Mouse (Mus musculus): ENCODE data around the gene Grm8.

The Grm8 gene

GRCm38 (mm10) chr6:28040815-28041214 lies 94.2 kb downstream of the Grm8 start:
- DNase-seq (ENCODE audit: low spot score in 2 of 2), result no peak

GRCm38 (mm10) chr6:28032006-28032405 lies 103.0 kb downstream of the Grm8 start:
- DNase-seq (ENCODE audit: low spot score in 2 of 2), result no peak

- no peak for DNase-seq (ENCODE audit: low spot score in 2 of 2)
Measured at GRCm38 (mm10) chr6:28017653-28018052, 117.3 kb downstream of the Grm8 start.

DNA sequence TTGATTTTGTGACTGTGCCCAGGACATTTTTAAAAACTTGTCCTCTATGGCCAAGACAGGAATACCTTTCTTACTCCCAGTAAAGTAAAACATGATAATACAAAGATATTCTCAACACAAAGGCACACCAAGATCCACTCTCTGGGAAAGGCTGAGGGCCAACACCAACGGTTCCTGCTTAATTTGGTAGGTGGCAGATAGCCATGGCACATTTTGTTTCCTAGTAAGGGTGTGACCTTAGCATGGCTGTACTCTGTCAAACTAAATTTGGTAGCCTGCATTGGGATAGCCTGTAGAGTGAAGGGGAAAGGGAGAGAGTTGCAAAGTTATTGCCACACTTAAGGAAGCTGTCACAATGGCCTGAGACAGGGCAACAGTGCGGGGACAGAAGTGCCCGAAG lies 128.0 kb downstream of the Grm8 start:
- no peak for DNase-seq (ENCODE audit: low spot score in 2 of 2)

DNA sequence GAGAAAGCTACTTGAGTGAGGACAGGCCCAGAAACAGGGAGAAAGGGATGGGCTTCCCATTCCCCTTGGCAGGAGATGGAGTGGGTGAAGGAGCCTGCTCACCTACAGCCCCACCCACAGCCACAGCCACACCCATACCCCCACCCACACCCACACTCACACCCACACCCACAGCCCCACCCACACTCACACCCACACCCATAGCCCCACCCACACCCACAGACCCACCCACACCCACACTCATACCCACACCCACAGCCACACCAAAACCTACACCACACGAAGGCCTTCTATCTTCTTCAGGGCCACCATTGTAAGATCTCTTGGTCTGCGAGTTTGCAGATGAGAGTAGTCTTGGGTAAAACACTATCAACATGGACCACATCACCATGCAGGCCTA lies 137.7 kb downstream of the Grm8 start:
- DNase-seq (ENCODE audit: low spot score in 2 of 2), result no peak

DNA sequence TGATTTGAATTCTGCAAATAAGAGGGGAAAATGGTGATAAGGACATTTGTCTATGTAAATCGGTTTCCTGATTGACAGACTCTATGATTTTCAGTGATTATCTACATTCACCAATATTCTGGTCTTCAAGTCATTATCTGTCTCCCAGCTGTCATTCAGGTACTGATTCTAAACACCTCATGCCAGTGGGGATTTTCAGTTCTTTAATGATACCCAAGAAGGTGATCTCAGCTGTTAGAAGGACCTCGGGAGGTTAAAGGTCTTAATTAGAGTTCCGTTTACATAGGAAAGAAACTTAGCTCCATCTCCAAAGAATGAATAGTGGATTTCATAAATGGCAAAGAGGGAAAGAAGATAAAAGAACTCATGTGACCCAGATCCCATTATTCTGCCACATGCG lies 143.7 kb downstream of the Grm8 start:
- DNase-seq (ENCODE audit: low spot score in 2 of 2), result no peak

DNA sequence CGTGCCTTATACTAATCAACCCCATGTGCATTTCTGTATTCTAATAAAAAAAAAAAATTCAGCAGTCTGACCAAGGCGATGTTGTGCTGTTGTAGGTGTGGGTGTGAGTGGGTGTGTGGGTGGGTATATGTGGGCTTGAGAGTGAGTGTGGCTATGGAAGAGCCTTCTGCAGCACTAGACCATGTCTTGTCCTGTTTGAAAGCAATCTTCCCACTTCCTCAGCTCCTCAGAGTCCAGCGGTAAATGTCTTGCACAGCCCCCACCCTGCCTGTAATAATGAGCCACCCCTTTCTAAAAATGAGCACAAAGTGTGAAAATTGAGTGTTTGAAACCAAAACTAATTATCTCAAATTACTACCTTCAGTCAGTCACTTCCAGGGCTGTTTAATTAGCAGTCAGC lies 152.4 kb downstream of the Grm8 start:
- no peak for DNase-seq (ENCODE audit: low spot score in 2 of 2)

GRCm38 (mm10) chr6:27982021-27982420 lies 153.0 kb downstream of the Grm8 start:
- DNase-seq (ENCODE audit: low spot score in 2 of 2), result no peak

GRCm38 (mm10) chr6:27977361-27977760 lies 157.6 kb downstream of the Grm8 start:
- no peak for DNase-seq (ENCODE audit: low spot score in 2 of 2)

DNA sequence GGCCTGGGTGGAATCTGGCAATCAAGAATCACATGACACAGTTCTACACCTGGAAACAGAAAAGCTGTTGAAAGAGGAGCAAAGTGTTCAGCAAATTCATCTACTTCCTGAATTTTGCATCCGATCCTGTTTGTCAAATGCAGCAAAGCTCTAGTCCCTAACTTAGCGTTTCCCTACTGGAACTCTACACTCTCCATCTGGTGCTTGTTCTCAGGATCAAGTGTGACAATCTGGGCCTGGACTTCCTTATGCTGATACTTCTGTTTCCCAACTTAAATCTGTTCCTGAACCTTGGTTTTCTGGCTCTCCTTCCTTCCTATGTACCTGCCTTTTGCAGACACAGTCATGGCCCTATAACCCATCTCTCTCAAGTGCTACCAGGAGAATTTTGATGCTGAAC lies 166.1 kb downstream of the Grm8 start:
- no peak for DNase-seq (ENCODE audit: low spot score in 2 of 2)

- no peak for DNase-seq (ENCODE audit: low spot score in 2 of 2)
Measured at GRCm38 (mm10) chr6:27967037-27967436, 167.9 kb downstream of the Grm8 start.

GRCm38 (mm10) chr6:27965237-27965636 lies 169.7 kb downstream of the Grm8 start:
- no peak for DNase-seq (ENCODE audit: low spot score in 2 of 2)

GRCm38 (mm10) chr6:27963887-27964286 lies 171.1 kb downstream of the Grm8 start:
- DNase-seq (ENCODE audit: low spot score in 2 of 2), result no peak

GRCm38 (mm10) chr6:27956278-27956857 lies 178.6 kb downstream of the Grm8 start:
- DNase-seq (ENCODE audit: low spot score in 2 of 2), result no peak

DNA sequence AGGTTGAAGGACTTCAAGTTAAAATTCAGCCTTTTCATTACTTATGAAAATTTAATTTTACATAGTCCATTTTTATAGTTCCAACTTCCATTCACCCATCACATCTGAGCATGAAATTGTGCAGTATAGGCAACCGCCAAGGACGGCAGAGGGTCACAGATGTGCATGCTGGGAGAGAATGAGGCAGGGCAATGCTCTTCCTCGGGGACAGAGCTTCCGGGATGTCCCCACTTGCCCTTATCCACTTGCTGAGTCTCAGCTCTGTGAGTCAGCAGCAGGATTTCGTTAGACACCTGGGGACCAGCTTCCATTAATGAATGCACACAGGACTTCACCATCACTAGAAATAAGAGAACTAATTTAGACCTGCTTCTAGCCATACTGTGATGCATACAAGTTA lies 183.5 kb downstream of the Grm8 start:
- no peak for DNase-seq (ENCODE audit: low spot score in 2 of 2)

DNA sequence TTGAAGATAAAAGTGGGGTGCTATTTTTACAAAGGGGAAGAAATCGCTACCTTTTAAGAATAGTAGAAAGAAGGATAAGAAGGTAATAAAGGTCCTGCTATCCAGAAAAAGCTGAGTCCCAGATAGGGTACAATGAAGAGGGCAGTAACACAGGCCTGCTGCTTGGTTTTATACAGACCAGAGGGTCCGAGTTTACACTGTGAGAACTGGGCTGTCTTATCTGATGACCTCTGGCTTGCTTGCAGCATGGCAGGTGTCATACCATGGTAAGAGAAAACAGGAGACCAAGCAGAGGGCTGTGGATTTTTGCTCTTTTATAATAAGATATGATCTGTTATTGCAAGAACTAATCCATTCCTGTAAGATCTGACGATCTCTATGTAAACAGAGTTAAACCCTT lies 206.9 kb downstream of the Grm8 start:
- no peak for DNase-seq (ENCODE audit: low spot score in 2 of 2)

- DNase-seq (ENCODE audit: low spot score in 2 of 2), result no peak
Measured at GRCm38 (mm10) chr6:27913281-27913680, 221.7 kb downstream of the Grm8 start.

DNA sequence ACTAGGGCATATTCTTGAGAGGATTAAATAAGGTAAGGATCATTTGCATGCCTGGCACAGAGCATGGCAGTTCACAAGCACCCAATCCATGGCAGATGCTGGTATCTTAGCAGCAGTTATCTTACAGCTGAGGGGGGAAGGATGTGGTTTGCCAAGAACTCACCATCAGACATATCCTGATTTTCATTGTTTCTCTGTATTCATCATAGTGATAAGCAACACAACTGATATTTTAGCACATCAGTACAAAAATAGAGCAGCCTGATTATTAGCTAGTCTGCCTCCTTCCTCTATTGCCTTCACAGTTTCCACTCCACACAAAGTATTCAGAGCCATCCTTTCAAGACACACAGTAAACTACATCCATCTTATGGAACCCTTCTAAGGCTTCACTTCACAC lies 230.6 kb downstream of the Grm8 start:
- no peak for DNase-seq (ENCODE audit: low spot score in 2 of 2)

DNA sequence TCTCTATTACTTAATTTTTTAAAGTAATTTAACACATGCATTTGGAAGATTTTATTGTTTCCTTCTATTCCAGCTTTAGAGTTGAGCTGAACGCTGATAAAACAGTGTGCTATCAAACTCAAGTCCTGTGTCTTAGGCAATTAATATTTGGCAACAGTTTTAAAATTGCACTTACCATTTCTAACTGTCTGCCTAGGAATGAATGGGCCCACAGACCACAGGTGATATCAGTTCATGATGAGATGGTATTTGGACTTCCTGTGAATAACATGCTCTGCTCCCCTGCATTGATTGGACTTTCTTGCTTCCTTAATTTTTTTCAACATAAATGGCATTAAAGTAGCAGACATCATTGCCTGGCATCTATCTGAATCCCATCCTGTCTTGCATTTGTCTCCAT lies 232.8 kb downstream of the Grm8 start:
- no peak for DNase-seq (ENCODE audit: low spot score in 2 of 2)

GRCm38 (mm10) chr6:27901396-27901795 lies 233.6 kb downstream of the Grm8 start:
- DNase-seq (ENCODE audit: low spot score in 2 of 2), result no peak

DNA sequence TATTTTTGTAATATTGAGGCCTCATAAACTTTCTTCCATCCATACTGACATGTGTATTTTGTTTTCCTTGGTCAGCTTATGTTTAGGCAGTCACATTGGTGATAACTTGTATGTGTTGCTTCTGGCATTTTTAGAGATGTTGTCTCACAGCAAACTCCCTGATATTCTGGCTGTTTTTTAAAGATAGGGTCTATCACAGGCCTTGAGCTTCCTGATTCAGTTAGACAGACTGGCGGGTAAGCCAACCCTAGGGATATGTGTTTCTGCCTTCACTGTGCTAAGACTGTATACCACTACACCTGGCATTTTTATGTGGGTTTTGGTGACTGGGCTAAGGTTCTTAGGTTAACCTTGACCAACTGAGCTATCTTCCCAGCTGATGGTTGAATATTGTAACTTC lies 239.8 kb downstream of the Grm8 start:
- no peak for DNase-seq (ENCODE audit: low spot score in 2 of 2)

- DNase-seq (ENCODE audit: low spot score in 2 of 2), result no peak
Measured at GRCm38 (mm10) chr6:27892886-27893285, 242.1 kb downstream of the Grm8 start.

- DNase-seq (ENCODE audit: low spot score in 2 of 2), result no peak
Measured at GRCm38 (mm10) chr6:27888391-27888790, 246.6 kb downstream of the Grm8 start.

DNA sequence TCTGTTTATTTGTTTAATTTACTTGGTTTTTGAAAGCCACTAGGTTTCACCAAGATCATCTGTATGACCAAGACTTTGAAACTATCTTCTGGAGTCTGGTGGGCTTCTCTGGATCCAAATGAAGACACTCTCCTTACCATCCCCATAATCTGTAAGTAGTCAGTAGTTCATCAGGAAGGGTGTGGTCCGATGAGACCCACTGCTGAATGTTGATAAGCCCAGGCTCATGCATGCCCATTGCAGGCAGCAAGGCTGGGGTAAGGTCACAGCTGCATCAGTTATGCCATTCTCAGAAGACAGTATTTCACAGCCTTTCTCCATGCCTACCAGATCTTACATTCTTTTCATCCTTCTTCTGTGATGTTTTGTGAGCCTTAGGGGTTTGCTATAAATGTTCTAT lies 247.1 kb downstream of the Grm8 start:
- DNase-seq (ENCODE audit: low spot score in 2 of 2), result no peak

DNA sequence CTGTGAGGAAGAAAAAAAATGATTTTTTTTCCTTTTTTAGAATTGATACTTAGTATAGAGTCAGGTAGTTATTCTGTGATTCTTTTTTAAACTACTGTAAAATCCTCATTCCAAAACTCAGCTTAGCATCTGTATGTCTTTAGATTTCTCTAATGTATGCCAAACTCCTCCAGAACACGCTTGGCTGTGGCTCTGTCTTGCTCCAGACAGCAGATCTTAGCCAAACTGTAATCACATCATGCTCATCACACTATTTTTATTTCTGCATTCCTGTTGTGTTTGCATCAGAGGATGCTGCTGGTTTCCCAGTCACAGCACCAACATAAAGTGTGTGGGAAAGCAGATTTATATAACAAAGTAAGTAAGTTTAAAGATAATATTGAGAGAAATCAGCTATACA lies 249.2 kb downstream of the Grm8 start:
- DNase-seq (ENCODE audit: low spot score in 2 of 2), result no peak

Data from urinary bladder, postnatal 36 days (tissue).